Mouse (Mus musculus) heart, postnatal 0 days (tissue): ENCODE data around the gene Cir1.

Experiments
- CTCF ChIP-seq: IDR thresholded peaks from 2 replicates; pipeline ENCODE4 v1.5.1; 2016; ENCODE audit warnings: antibody characterized with exemption, control low read depth, low read depth
- EP300 ChIP-seq: IDR thresholded peaks from 2 replicates; pipeline ENCODE4 v1.6.1; 2016; ENCODE audit warnings: antibody characterized with exemption, low read depth

DNA sequence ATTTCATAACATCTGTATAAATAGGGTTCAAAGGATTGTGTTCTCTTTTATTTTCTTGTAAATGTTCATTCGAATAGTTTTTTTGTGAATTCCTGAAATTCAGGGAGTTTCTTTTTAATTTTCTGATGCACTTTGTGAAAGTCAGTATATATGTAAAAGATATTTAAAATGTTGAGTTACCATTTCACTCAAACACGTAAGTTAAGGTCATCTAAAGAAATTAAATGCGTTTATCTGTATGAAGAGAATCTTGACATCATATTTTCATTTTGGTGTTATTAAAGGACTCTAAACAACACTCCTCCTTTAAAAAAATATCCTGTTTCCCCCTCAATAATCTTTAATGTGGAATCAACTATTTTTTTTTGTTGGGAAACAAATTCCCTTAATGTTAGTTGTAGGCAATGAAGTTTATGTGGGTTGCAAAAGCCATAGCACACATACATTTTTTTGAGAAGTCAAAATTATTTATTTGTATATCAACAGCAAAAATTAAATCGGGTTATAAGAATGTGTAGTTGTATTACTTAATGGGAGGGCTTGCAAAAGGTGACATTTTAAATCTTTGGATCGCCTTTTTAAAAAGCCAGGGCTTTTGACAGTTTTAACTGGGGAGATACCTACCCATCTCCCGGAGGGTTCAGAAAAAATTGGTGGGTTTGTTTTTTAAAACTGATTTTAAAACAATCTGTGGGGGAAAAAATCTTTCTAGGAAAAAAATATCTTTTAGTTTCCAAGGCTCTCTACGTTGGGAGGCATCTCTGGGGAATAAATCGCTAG is 37.0 kb downstream of the Cir1 start:
- TF ChIP-seq CTCF, result no peak
- no peak for TF ChIP-seq EP300
